Mouse (Mus musculus) adrenal gland, postnatal 4 days (tissue): ENCODE measurements around the gene Mrpl54. TPM values are rescaled to one million over a fixed set of nuclear protein-coding genes. Genes with fewer than 3 reads are reported as not detected.

Experiments
- DNase-seq, 2 experiments: peaks; one replicate each; pipeline ENCODE4 v3.0.0; 2021 to 2022; ENCODE audit warnings: low spot score in 2 of 2, mixed read lengths in 2 of 2
- long read RNA-seq, 2 experiments: library from polyadenylated mRNA; stranded (forward); transcript quantifications; one replicate each; pipeline ENCODE4 v2.0.0; 2021
- total RNA-seq, 2 experiments: library from RNA; stranded (reverse); gene quantifications; 2 replicates each; pipeline ENCODE4 v1.2.3; 2021

Mrpl54 gene
- 100 to 1,000 TPM; 107 to 108 TPM for total RNA-seq
- long read RNA-seq, experiment 1, transcript Mrpl54-201 (3 exons, 604 nt) = major isoform, 82 of 92 reads
- long read RNA-seq, experiment 1, partial matches to known transcripts = 8 of 92 reads
- long read RNA-seq, experiment 1, other reads (novel, unspliced or antisense) = 0 of 92 reads
- long read RNA-seq, experiment 2, transcript Mrpl54-201 (3 exons, 604 nt) = major isoform, 51 of 64 reads
- long read RNA-seq, experiment 2, partial matches to known transcripts = 12 of 64 reads
- long read RNA-seq, experiment 2, other reads (novel, unspliced or antisense) = 0 of 64 reads

DNA sequence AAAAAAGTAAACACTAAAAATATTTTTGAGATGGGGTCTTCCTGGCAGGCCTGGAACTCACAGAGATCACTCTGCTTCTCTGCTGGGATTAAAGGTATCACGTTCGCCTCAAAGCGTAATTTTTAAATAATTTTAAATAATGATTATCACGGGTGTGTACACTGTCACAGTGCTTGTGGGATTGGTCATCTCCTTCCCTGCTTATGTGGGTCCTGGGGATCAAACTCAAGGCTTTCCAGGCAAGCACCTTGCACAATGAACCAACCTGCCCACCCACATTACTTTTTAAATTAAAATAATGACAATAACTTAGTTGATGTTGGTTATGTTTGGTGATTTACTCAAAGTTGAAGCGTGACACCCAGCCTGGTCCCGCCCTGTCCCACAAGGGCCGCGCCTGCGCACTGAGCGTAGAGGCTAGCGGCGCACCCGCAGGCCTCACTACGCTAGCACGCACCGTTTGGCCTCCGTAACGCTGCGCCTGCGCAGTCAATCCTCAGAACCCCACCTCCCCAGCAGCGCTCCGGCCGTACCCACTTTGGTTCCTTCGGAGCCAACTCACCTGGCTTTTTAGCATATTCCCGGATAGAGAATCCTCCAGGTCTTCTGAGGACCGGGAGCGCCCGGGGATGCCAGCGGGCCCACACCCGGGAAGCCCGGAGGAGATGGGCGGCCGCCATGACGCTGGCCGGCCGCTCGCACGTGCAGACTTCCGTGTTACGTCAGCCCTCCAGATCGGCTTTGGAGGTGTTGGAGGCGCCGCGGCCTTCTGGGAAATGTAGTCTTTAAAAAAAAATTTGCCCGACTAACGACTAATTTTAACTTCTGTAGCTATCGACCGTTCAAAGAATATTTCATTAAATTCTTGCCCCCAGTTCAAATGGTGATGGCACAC is at the start of gene Mrpl54, which contains the start of gene Apba3:
Mrpl54 (minus strand) TSS at position 724 of the 895 bp plus-strand sequence.
Apba3 (plus strand) TSS at position 750 of the 895 bp plus-strand sequence.
- DNase-seq = peak; percentile 88 to 91

DNA sequence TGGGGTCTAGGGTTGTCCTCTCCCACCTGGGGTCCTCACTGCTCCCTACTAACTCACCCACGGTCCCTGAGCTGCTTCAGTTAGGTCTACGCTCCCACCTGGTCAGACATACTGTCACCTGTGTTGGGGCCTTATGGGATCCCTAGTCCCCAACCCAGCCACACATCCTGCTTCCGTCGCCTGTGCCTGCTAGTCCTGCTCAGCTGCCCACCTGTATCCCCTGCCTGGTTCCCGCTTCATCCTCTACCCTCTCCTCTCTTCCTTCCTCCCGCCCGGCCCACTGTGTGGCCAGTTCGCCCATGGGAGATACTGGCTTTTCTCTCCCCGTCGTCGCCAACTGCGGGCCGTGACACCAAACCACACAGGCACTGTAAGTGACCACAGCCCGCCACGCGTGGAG is 48.9 kb upstream of the Mrpl54 start:
- no peak for DNase-seq

DNA sequence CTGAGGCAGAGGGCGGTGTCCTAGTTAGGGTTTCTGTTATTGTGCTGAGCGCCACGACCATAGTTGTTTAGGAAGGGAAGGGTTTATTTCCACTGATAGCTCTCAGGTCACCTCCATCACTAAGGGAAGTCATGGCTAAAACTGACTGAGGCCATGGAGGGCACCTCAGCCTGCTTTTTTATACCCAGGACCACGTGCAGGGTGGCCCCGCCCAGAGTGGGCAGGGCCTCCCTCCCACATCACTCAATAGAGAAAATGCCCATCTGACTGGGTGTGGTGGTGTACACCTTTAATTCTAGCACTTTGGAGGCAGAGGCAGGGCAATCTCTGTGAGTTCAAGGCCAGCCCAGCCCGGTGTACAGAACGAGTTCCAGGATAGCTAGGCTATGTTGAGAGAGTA is 47.5 kb upstream of the Mrpl54 start:
- DNase-seq = no peak

DNA sequence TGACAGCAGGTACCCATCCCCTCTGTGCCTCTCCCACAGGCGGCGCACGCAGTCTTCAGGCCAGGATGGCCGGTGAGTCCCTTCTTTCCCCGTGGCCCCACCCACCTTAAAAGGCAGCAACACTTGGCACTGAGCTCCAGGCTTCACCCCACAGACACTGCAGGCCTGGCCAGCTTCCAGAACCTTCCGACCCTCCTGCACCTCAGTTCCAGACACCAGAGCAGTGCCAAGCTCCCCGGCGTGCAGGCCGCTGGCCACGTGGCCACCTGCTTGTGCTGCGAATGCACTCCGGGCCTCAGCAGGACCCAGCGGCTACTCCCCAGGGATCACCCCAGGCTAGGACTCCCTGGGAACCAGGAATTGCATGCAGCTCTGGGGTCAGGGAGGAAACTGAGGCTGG is 46.8 kb upstream of the Mrpl54 start:
- DNase-seq = no peak

DNA sequence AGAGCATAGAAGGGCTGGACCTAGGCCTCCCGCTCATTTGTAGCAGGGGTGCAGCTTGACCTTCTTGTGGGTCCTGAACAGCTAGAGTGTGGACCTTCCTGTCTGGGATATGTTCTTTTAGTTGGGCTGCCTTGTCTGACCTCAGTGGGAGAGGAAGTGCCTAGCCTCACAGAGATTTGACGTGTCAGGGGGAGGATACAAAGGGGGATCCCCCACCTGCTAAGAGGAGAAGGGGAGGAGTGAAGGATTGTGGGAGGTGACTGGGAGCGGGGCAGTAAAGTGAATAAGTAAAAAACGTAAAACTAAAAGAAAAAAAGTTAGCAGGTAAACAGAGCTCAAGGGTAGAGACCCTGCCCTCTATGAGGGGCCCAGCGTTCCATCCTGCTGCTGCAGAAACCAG is 42.8 kb upstream of the Mrpl54 start:
- no peak for DNase-seq

DNA sequence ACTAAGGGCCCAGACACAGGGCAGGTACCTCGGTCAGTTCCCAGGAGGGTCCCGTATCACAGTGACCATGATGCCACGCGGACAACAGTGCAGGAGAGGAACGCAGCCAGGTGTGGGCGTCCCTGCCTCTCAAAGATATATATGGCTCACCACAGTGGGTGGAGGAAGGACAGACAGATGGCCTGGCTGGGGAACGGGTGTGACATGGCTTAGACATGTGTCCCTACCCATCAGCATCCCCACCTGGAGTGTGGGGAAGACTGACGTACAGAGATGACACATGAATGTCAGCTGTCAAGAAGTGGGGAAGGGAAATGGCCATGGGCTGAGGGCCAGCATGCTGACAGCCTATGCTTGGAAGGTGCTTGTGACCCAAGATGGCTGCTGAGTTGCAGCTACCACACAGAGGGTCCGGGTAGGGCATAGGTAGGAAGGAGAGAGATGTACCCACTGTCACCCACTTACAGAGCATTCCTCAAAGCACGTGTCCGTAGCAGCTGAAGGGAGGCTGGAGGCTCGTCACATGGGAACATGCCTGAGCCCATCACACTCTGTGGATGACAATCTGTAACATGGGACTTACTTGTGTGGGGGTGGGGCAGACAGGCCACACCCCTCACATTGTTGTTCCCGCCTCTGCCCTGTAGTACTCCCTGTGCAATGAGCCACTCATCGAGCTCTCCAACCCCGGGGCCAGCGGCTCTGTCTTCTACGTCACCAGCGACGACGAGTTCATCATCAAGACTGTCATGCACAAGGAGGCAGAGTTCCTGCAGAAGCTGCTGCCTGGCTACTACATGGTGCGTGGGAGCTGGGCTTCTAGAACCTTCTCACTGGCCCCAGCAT is 40.3 kb upstream of the Mrpl54 start:
- DNase-seq = no peak

DNA sequence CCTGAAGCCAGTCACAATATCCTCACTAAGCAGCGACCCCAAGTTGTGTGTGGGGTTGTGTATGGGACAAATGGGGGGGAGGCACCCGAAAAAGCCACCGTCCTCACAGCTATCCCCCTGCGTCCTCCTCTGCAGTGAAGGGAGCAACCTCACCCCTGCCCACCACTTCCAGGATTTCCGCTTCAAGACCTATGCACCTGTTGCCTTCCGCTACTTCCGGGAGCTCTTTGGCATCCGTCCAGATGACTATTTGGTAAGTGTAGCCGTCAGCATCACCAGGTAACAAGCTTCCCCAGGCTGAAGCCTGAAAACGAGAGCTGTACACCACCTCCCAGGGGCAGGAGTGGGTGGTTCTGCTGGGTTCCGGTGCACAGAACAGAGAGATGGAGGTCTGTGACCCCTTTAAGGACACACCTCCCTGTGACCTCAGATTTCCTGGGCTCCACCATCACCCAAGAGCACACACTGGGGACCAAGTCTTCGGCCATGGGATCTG is 39.5 kb upstream of the Mrpl54 start:
- no peak for DNase-seq

DNA sequence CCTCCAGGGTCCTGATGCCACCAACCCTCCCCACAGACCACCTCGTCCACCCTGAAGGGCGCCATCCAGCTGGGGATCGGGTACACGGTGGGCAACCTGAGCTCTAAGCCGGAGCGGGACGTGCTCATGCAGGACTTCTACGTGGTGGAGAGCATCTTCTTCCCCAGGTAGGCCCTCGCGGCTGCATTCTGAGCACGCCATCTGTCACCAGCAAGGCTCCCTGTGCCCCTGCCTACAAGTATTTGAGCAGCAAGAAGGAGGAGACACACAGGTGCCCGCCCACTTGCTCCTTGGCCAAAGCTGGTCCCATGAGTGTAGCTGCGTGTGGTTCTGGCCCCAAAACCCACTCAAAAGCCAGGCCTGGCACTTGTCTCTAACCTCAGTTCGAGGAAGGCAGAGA is 38.9 kb upstream of the Mrpl54 start:
- DNase-seq = no peak

DNA sequence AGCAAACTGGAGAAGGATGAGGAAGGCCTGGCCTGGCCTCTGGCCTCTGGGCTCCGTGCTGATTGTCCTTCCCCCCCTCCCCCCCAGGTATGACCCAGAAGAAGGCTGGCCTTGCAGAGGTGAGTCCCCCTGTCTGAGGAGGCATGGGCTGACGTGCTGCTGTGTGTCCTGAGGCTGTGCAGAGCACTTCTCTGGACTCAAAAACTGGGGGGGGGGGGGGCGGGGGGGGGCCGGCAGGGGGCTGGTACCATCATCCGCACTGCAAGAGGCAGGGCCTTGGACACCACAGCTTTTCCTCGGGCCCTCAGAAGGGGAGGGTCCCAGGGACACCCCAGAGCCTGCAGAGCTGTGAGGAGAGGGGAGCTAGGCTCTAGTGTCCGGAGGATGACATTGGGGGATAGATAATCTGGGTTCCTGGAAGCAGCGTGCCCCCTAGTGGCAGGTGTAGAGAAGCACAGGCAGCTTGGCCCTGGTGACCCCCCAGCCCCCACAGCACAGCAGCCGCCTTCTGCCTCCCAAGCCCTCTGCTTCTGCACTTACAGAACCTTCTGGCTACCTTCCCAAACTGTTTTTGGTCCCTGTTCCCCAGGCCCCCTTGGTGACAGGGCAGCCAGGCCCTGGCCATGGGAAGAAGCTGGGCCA is 38.0 kb upstream of the Mrpl54 start:
- peak in 1 of 2 experiments; percentile 53 for DNase-seq

DNA sequence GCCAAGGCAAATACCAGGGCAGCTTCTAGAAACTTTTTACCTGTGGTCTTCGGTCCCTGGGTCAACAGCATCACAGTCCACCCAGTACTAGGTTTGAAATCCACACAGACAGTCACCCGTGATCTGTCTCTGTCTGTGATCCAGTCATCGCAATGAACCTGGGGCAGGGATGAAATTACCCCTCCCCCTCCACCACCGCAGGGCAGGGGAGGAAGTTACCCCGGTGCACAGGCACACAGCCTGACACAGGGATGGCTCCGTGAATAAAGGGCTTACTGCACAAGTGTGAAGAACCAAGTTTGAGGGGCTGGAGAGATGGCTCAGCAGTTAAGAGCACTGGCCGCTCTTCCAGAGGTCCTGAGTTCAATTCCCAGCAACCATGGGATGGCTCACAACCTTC is 37.0 kb upstream of the Mrpl54 start:
- no peak for DNase-seq

DNA sequence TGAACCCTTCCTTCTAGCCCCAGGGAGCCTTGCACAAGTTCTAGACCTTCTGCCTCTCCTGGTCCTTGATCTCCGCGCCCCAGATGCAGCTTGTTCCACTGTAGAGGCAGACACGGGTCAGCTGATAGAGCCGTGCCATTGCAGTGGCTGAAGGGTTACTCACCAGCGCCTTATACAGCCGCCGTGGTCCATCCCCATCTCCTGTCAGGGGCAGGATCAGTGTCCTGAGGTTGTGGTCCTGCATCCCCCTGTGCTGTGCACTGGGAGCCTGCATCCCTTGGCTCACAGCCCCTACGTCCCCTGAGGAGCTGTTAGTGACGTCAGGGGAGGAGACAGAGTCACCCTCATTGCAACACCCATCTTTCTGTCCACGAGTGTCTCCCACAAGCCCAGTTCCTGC is 36.5 kb upstream of the Mrpl54 start:
- DNase-seq = no peak

DNA sequence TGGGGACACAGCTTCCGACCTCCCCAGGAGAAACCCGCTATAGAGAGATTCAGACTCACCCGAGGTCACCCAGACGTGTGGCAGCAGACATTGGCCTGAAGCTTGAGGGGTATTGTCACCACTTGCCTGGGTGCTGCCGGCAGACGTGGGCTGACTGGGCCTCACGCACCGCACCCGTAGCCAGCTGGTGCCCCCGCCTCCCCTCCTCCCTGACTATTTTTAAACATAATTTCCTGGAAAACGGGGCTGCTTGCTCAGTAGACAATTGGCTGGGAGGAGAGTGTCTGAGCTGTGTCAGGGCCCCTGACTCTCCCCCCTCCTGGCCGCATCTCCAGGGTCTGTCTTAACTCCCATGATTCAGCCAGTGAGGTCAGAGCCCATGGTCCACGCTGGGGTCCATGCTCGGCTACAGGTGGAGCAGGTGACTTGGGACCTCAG is 36.1 kb upstream of the Mrpl54 start:
- DNase-seq = no peak

DNA sequence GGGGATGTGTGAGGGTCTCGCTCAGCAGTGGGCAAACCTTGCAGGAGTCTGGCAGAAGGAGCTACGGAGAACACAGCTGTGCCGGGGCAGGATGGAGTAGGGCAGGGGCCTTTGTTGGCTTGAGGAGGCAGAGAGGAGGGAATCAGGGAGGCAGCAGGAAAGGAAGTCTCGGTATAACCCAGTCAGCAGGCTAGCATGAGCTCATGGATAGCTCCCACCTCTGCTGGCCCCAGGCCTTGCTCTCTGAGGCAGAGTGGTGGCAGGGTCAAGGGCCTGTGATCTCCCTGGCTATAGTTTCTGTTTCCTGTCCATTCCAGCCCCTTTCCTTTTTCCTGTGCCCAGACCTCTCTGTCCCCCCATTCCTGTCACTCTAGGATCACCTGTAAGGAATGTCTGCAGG is 35.6 kb upstream of the Mrpl54 start:
- no peak for DNase-seq

DNA sequence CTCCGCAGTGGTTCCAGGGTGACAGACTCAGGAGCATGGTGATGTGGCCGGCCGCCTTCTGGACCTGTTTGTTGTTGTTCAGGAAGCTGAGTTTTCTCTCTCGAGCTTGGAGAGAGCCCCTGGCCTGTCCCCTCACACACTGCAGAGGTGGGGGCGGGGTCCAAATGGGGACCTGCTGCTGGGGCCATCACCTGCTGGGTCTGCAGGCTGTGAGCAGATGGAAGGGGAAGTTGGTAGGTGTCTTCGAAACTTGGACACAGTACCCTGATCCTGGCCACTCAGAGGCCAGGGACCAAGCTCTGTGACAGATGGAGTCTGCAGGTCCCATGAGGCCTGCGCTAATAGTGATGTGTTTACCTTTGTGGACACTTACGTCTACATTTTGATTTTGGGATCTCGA is 34.6 kb upstream of the Mrpl54 start:
- no peak for DNase-seq

DNA sequence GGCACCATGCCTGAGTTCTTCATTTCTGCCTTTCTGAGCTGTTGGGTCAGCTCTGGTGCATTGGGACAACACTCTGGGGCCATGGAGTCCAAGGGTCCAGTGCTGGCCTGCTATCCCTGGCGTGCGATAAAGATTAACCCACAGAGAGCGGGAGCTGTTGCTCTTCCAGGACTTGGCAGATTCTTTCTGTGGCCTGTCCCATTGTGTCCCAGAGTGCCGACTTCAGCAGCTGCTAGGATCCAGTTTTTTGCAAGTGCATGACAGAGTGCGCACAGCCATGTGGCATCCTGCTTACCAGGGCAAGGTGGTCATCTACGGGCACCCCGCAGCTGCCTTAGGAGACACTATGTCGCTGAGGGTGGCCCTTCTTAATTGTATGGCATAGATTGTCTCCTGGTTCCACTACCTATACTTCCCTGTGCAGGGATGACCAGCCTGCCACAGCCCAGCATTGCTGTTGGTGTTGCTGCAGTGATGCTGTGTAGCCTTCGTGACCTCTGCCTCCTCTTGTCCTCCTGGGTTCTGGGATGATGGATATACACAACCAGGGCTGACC is 33.7 kb upstream of the Mrpl54 start:
- DNase-seq = no peak

DNA sequence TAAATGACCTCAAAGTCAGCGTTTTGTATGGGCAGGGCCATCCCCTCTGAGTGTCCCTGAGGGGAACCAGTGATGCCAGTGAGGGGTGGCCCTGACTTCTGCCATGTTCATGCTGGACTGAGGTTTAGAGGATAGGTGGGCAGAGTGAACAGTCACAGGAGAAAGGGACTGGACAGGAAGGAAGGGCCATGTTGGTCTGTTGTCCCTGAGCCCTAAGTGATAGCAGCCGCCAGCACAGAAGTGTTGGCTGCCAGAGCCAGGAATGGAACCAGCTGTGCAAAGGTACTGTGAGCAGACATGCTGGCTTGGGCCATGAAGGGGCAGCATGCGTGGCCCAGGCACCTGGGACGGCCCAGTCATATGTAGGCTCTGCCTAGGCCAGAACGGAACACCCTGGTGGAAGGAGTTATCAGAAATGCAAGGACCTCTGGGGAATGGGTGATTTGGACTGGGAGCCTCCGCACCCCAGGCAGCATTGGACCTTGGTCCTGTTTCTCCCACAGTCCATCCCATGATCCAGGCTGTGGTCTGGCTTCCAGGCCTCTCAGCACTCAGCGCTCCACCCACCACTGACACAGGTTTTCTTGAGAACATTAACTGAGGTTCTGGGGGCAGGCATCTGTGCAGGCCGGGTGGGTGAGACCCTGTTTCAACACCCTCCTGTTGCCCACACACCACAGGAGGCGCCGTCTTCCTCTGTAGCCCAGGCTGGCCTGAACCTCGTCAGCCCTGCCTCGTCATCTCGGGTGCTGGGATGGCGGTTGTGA is 33.0 kb upstream of the Mrpl54 start:
- no peak for DNase-seq

DNA sequence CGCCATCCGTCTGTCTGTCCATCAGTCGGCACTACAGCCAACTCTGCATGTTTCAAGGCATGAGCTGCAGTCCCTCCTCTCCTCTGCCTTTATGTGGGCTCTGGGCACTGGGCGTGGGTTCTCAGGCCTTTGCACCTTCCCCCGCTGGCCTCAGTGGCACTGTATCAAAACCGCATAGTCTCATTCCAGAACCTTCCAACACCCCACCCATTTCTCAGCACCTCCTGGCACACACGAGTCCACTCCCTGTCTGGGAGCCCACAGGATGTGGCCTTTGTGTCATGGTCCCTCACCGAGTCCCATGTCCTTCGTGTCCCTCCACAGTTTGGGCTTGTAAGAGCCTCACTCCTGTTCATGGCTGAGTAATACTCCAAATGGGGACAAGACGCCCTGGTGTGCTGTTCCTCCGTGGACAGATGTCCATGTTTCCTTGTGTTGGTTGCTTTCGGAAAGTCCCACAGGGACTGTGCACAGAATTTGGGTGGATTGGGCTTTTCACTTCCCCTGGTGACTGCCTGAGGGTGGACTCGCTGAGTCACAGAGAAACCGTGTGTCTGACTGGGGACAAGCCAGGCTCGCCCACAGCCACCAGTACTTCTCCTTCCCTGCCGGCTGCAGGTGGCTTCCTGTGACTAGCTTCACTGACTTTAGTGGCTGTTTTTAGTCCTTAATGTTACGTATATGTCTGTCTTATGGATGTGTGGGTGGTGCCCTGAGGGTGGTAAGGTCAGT is 31.8 kb upstream of the Mrpl54 start:
- no peak for DNase-seq

DNA sequence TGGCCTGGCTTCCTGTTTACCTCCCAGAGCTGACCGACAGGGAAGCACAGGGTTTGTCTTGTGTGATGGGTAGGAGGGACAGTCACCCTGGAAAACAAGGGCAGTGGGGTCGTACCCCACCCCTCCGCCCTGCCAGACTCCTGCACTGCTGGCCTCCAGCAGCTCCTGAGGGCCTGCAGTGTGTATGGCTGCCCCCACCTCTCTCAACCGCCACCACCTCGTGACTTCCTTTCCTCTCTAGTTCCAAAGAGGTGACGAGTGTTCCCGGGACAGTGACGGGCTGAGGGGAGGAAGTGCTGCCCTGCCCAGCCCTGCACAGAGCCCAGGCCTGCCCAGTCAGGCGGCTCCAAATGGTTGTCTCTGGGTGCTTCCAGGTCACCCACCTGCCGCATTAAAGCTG is 31.1 kb upstream of the Mrpl54 start:
- DNase-seq = no peak

DNA sequence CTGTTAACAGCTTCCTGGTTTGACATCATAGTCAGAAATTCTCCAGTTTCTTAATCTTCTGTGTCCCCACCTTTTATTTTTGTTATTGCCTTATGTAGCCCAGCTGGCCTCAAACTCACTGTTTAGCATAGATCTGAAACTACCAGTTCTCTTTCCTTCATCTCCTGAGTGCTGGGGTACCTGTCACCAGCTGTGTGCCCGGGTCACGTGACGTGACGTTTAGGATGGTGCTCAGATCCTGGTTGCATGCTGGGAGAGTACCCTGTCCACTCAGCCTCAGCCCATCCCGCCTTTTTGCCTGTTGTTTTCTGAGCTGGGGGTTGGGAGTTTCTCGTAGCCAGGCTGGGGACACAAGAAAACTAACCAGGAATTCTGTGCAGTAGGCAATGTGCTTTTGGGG is 30.5 kb upstream of the Mrpl54 start:
- no peak for DNase-seq
